Mouse (Mus musculus) midbrain, embryonic 12.5 days (tissue): ENCODE measurements at regions not wholly inside any gene's neighbourhood (a gene's known extent, or its start where the extent isn't known, plus 50 kb on each side); places are given as distances from the start of the nearest gene placed in this dataset.

Experiments
- ATAC-seq: fragments of 200-750 bp; cut with Nextera tagmentation; 2 replicates; pipeline ENCODE4 v1.8.0; 2017; ENCODE audit warnings: low read depth, moderate TSS enrichment, moderate library complexity; ENCODE audit not compliant: low FRiP score
- H3K27ac ChIP-seq: fragments of 300-500 bp; sonication (generic); replicated peaks from 2 replicates; pipeline ENCODE4 v1.5.1; 2016; ENCODE audit warnings: mild to moderate bottlenecking
- H3K27me3 ChIP-seq: fragments of 300-500 bp; sonication (generic); 2 replicates; pipeline ENCODE4 v1.6.1; 2016; ENCODE audit warnings: mild to moderate bottlenecking
- H3K36me3 ChIP-seq: fragments of 300-500 bp; sonication (generic); 2 replicates; pipeline ENCODE4 v1.6.1; 2016
- H3K4me1 ChIP-seq: fragments of 300-500 bp; sonication (generic); 2 replicates; pipeline ENCODE4 v1.6.1; 2016
- H3K4me2 ChIP-seq: fragments of 300-500 bp; sonication (generic); replicated peaks from 2 replicates; pipeline ENCODE4 v1.6.1; 2016; ENCODE audit warnings: mild to moderate bottlenecking, moderate library complexity
- H3K4me3 ChIP-seq: fragments of 300-500 bp; sonication (generic); 2 replicates; pipeline ENCODE4 v1.5.1; 2016; ENCODE audit warnings: mild to moderate bottlenecking
- H3K9ac ChIP-seq: fragments of 300-500 bp; sonication (generic); replicated peaks from 2 replicates; pipeline ENCODE4 v1.6.1; 2016; ENCODE audit warnings: mild to moderate bottlenecking, moderate library complexity
- H3K9me3 ChIP-seq: fragments of 300-500 bp; sonication (generic); 2 replicates; pipeline ENCODE4 v1.6.1; 2016; ENCODE audit warnings: mild to moderate bottlenecking
- WGBS: fragments of 180-500 bp; shearing (Covaris S2); methylation state at CpG from one replicate; pipeline ENCODE4 v1.1.7; 2016; 5-methylcytosine and 5-hydroxymethylcytosine counted together

- ATAC-seq = no peak
- 86% methylated on average over 6 of the region's 6 CpGs for WGBS
- Histone ChIP-seq H3K4me2 (no peak overlapping the region), H3K9ac (no peak overlapping the region), H3K36me3 (no peaks in the 10 kb centered on the region), H3K9me3 (no peaks in the 10 kb centered on the region), H3K27ac (no peak overlapping the region), H3K27me3 (no peaks in the 10 kb centered on the region), H3K4me3 (no peak overlapping the region), H3K4me1 (no peaks in the 10 kb centered on the region)
Observed at GRCm38 (mm10) chr4:89000200-89000599, 120.2 kb upstream of the Ifne start.

- 90% methylated on average over 5 of the region's 5 CpGs for WGBS
- H3K4me1 ChIP-seq = no peaks in the 10 kb centered on the region
- H3K9ac ChIP-seq = no peak overlapping the region
- no peak overlapping the region for H3K4me3 ChIP-seq
- H3K9me3 ChIP-seq = no peaks in the 10 kb centered on the region
- no peak overlapping the region for H3K4me2 ChIP-seq
- ATAC-seq = no peak
- no peak overlapping the region for H3K27ac ChIP-seq
- H3K27me3 ChIP-seq = no peaks in the 10 kb centered on the region
- no peaks in the 10 kb centered on the region for H3K36me3 ChIP-seq
Observed at GRCm38 (mm10) chr4:88998286-88998685, 118.3 kb upstream of the Ifne start.

GRCm38 (mm10) chr4:88995129-88995919, 115.3 kb upstream of the Ifne start:
- ATAC-seq = no peak
- Histone ChIP-seq H3K4me3 (no peak overlapping the region), H3K9ac (no peak overlapping the region), H3K27me3 (no peaks in the 10 kb centered on the region), H3K27ac (no peak overlapping the region), H3K4me2 (no peak overlapping the region), H3K9me3 (no peaks in the 10 kb centered on the region), H3K36me3 (no peaks in the 10 kb centered on the region), H3K4me1 (no peaks in the 10 kb centered on the region)
- 89% methylated on average over 5 of the region's 5 CpGs for WGBS

- no peaks in the 10 kb centered on the region for H3K36me3 ChIP-seq
- H3K4me1 ChIP-seq = no peaks in the 10 kb centered on the region
- ATAC-seq = no peak
- no peak overlapping the region for H3K27ac ChIP-seq
- no peak overlapping the region for H3K4me2 ChIP-seq
- no peak overlapping the region for H3K4me3 ChIP-seq
- 88% methylated on average over 4 of the region's 4 CpGs for WGBS
- H3K27me3 ChIP-seq = no peaks in the 10 kb centered on the region
- H3K9me3 ChIP-seq = no peaks in the 10 kb centered on the region
- H3K9ac ChIP-seq = no peak overlapping the region
Observed at GRCm38 (mm10) chr4:88994486-88994885, 114.5 kb upstream of the Ifne start.

DNA sequence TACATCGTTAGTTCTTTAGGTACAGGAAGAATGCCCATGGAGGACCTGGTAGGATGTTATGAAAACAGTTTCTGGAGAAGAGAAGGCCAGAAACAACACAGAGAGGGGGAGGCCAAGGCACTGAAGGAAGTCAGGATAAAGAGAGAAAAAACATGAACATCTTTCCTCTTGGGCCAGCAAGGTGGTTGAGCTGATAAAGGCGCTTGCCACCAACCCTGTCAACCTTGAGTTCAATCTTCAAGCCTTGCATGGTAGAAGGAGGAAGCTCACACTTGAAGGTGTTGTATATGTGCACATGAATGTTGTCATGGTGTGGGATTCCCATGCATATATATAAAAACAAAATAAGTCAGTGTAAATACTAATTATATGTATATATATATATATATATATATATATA, 112.5 kb upstream of the Ifne start:
- no peak overlapping the region for H3K27ac ChIP-seq
- 92% methylated on average over 2 of the region's 2 CpGs for WGBS
- no peak for ATAC-seq
- H3K4me2 ChIP-seq = no peak overlapping the region
- no peaks in the 10 kb centered on the region for H3K27me3 ChIP-seq
- H3K4me3 ChIP-seq = no peak overlapping the region
- H3K36me3 ChIP-seq = no peaks in the 10 kb centered on the region
- no peak overlapping the region for H3K9ac ChIP-seq
- no peaks in the 10 kb centered on the region for H3K9me3 ChIP-seq
- H3K4me1 ChIP-seq = no peaks in the 10 kb centered on the region

DNA sequence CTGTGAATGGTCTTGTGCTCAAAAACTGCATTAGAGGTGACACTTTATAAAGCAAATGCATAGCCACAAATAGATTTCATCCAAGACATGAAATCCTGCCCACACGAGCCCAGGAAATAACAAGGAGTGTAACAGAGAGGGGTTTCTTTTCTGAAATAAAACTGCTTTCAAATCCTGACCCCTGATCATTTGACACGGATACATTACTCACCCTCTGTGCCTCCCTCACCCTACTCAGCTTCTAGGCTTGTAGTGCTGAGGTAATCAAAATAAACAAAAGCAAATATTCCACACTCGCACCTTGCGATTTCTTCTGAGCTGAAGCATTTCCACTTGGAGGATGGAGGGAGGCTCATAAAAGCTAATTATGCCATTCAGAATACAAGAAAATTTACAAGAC, 108.4 kb upstream of the Ifne start:
- WGBS = 76% methylated on average over 4 of the region's 4 CpGs
- Histone ChIP-seq H3K4me2 (no peak overlapping the region), H3K27me3 (no peaks in the 10 kb centered on the region), H3K36me3 (no peaks in the 10 kb centered on the region), H3K9ac (no peak overlapping the region), H3K27ac (no peak overlapping the region), H3K9me3 (no peaks in the 10 kb centered on the region), H3K4me3 (no peak overlapping the region), H3K4me1 (no peaks in the 10 kb centered on the region)
- ATAC-seq = no peak

GRCm38 (mm10) chr4:88987103-88987502, 107.1 kb upstream of the Ifne start:
- H3K9ac ChIP-seq = no peak overlapping the region
- no peak for ATAC-seq
- no peak overlapping the region for H3K27ac ChIP-seq
- H3K36me3 ChIP-seq = no peaks in the 10 kb centered on the region
- no peaks in the 10 kb centered on the region for H3K27me3 ChIP-seq
- no peak overlapping the region for H3K4me3 ChIP-seq
- no peaks in the 10 kb centered on the region for H3K9me3 ChIP-seq
- no peak overlapping the region for H3K4me2 ChIP-seq
- WGBS = 55% methylated on average over 1 of the region's 1 CpGs
- no peaks in the 10 kb centered on the region for H3K4me1 ChIP-seq

- Histone ChIP-seq H3K9ac (no peak overlapping the region), H3K36me3 (no peaks in the 10 kb centered on the region), H3K27ac (no peak overlapping the region), H3K4me3 (no peak overlapping the region), H3K9me3 (no peaks in the 10 kb centered on the region), H3K4me2 (no peak overlapping the region), H3K4me1 (no peaks in the 10 kb centered on the region), H3K27me3 (no peaks in the 10 kb centered on the region)
- 87% methylated on average over 3 of the region's 3 CpGs for WGBS
- no peak for ATAC-seq
Observed at GRCm38 (mm10) chr4:88982457-88982856, 102.5 kb upstream of the Ifne start.

GRCm38 (mm10) chr4:88977099-88977888, 97.3 kb upstream of the Ifne start:
- H3K4me3 ChIP-seq = no peak overlapping the region
- 80% methylated on average over 3 of the region's 3 CpGs for WGBS
- no peak overlapping the region for H3K4me2 ChIP-seq
- H3K9me3 ChIP-seq = no peaks in the 10 kb centered on the region
- no peaks in the 10 kb centered on the region for H3K4me1 ChIP-seq
- H3K27ac ChIP-seq = no peak overlapping the region
- ATAC-seq = no peak
- no peak overlapping the region for H3K9ac ChIP-seq
- H3K27me3 ChIP-seq = no peaks in the 10 kb centered on the region
- H3K36me3 ChIP-seq = no peaks in the 10 kb centered on the region

- Histone ChIP-seq H3K27me3 (no peaks in the 10 kb centered on the region), H3K4me2 (no peak overlapping the region), H3K4me3 (no peak overlapping the region), H3K9ac (no peak overlapping the region), H3K4me1 (no peaks in the 10 kb centered on the region), H3K36me3 (no peaks in the 10 kb centered on the region), H3K9me3 (no peaks in the 10 kb centered on the region), H3K27ac (no peak overlapping the region)
- no peak for ATAC-seq
- WGBS = 85% methylated on average over 2 of the region's 2 CpGs
Observed at GRCm38 (mm10) chr4:88974535-88974934, 94.5 kb upstream of the Ifne start.

GRCm38 (mm10) chr4:88969134-88969841, 89.3 kb upstream of the Ifne start:
- no peak overlapping the region for H3K4me3 ChIP-seq
- WGBS = 55% methylated on average over 6 of the region's 6 CpGs
- H3K9me3 ChIP-seq = no peaks in the 10 kb centered on the region
- no peaks in the 10 kb centered on the region for H3K4me1 ChIP-seq
- no peak overlapping the region for H3K4me2 ChIP-seq
- H3K36me3 ChIP-seq = no peaks in the 10 kb centered on the region
- no peaks in the 10 kb centered on the region for H3K27me3 ChIP-seq
- H3K27ac ChIP-seq = no peak overlapping the region
- ATAC-seq = no peak
- H3K9ac ChIP-seq = no peak overlapping the region

DNA sequence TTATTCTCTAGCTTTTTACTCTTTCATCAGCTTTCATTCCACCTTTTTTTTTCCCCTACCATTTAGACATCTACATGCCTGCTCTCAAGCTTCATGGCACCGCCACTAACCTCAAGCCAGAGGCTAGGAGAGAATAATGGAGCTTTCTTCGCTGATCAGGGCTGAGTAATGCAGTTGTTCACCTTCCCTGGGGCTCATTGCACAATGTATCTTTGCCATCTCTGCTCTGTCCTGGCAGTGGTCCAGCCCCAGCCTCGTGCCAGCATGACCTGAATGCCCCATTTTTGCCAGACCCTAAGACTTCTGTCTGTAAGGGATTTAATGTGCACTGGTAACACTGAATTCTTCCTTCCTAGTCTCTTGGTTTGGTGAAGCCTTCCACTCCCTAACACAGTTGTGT, 79.6 kb upstream of the Ifne start:
- Histone ChIP-seq H3K9ac (no peak overlapping the region), H3K4me2 (no peak overlapping the region), H3K27ac (no peak overlapping the region), H3K4me1 (no peaks in the 10 kb centered on the region), H3K27me3 (no peaks in the 10 kb centered on the region), H3K36me3 (no peaks in the 10 kb centered on the region), H3K9me3 (no peaks in the 10 kb centered on the region), H3K4me3 (no peak overlapping the region)
- no peak for ATAC-seq
- 75% methylated on average over 3 of the region's 3 CpGs for WGBS
